Mouse (Mus musculus) left cerebral cortex, adult 9 months (tissue): ENCODE measurements around the gene Arhgef17.

Experiments
- DNase-seq, 2 experiments: peaks; one replicate each; pipeline ENCODE4 v3.0.0; 2022; ENCODE audit warnings: low spot score in 2 of 2

The Arhgef17 gene

DNA sequence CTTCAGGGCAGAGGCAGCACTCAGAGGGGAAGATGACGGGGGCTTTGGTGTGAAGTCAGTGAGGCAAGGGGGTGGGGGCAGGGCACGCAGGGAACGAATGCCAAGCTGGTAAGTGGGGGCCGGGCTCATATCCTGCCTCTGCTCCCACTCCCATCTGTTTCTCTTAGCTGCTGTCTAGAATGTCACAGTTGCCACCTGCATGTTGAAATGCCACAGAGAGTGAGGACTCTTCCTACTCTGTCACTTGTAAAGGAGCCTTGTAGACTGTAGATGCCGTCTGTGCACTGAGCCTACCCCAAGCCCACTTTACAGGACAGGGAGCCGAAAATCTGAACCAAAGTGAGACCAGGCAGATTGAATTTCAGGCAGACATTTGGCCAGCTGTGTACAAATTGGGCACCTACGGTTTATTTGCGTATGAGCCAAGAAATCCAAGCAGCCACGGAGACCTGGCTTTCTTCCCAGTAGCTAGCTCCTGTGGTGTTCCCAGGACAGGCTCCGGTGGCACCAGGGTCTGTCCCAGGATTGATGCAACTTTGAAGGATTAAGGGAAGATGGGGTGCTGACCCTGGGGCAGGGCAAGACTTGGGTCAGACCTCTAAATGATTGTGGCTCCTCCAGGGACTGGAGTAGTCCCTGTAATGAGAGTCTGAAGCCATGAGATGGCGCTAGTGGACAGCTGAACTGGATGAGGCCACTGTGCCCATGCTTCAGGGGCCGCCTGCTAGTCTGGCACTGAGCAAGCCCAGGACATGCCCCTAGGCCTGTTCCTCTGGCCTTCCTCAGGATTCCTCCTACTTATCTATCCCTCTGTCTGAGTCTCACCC lies 11.1 kb upstream of the Arhgef17 start:
- no peak for DNase-seq

- no peak for DNase-seq
Measured at GRCm38 (mm10) chr7:100941169-100941568, 9.3 kb upstream of the Arhgef17 start.

GRCm38 (mm10) chr7:100938106-100938505 lies 6.2 kb upstream of the Arhgef17 start:
- no peak for DNase-seq

GRCm38 (mm10) chr7:100937481-100937880 lies 5.6 kb upstream of the Arhgef17 start:
- DNase-seq: no peak

DNA sequence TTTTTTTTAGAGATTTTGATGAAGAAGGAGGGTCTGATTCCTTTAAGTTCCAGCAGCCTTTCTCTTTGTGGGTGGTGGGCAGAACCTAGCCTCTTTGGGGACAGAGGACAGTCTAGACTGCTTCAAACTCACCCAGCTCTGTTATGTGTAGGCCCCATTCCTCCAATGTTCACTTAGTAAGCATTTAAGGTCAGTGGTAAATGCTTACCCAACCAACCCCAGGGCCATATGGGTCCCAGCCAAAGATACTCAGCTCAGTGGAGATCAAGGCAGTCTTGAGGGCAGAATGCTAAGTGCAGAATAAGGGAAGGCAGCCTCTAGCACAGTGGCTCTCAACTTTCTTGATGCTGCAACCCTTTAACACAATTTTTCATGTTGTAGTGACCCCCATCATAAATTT lies 1.6 kb upstream of the Arhgef17 start:
- no peak for DNase-seq

- DNase-seq: peak in 1 of 2 experiments; percentile 72
Measured at GRCm38 (mm10) chr7:100932481-100933007, 637 bp upstream of the Arhgef17 start.

GRCm38 (mm10) chr7:100931316-100931925 lies 486 bp downstream of the Arhgef17 start:
- DNase-seq: no peak

GRCm38 (mm10) chr7:100930619-100931315 lies 1.1 kb downstream of the Arhgef17 start:
- DNase-seq: no peak

- DNase-seq: no peak
Measured at GRCm38 (mm10) chr7:100929639-100930303, 2.1 kb downstream of the Arhgef17 start.

DNA sequence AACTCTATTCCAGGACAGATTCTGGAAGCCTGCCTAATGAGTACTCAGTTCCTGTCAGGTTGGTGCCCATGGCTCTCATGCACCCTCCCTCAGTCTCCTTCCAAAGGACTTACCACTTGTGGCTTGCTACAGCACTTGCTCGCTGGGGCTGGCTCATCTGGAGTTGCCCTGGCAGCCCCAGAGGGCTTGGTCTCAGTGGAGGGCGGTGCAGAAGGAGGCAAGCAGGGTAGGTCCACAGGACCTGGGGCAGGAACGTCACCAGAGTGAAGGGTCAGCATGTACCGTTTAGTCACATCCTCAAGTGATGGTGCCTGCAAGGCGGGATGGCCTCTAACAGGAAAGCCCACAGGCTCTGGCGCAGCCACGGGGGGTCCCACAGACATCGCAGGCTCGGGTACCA lies 3.5 kb downstream of the Arhgef17 start:
- DNase-seq: no peak

- DNase-seq: no peak
Measured at GRCm38 (mm10) chr7:100927287-100928000, 4.5 kb downstream of the Arhgef17 start.

DNA sequence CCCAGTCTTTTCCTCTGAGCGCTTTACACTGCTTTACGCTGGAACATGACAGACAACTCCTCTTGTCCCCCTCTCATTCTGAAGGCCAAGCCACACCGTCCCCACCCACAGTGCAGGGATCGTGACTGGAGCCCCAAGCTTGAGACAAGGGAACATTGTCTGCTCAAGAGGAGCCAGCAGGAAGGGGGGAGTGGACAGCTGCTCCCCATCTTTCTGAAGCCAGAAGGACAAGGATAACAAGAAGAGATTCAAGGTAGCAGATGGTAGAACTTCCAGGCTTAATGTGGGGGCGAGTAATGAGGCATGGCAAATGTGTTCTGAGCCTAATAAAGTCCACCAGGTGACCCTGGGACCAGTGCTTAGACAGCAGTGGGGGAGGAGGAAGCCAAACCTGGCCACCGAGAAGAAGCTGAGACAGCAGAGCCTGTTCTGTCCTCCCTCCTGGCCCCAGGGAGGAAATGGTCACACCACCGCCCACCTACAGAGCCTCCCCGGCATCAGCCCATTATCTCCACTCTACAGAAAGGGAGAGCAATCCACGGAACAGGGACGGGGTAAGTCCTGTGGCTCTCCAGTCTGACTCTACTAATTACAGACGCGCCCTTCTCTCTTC lies 5.5 kb downstream of the Arhgef17 start:
- DNase-seq: peak in 1 of 2 experiments; percentile 67

GRCm38 (mm10) chr7:100924674-100925445 lies 7.0 kb downstream of the Arhgef17 start:
- no peak for DNase-seq

- DNase-seq: no peak
Measured at GRCm38 (mm10) chr7:100924200-100924599, 7.7 kb downstream of the Arhgef17 start.

- DNase-seq: no peak
Measured at GRCm38 (mm10) chr7:100922907-100923306, 9.0 kb downstream of the Arhgef17 start.

GRCm38 (mm10) chr7:100921289-100921688 lies 10.6 kb downstream of the Arhgef17 start:
- DNase-seq: no peak

DNA sequence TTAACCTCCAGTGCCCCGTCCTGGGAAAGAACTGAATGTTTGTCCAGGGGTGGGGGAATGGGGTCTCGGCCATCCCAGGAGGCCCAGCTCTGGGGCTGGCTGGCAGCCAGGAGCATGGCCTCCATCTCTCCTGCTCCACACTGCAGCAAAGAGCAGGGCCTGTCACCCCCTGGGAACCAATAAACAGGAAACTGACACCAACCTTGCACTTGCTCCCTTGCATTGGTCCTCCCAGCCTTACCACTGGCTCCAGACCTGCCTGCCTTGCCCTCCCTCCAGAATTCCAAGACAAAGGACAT lies 12.1 kb downstream of the Arhgef17 start:
- DNase-seq: no peak

- DNase-seq: no peak
Measured at GRCm38 (mm10) chr7:100919006-100919808, 12.7 kb downstream of the Arhgef17 start.

DNA sequence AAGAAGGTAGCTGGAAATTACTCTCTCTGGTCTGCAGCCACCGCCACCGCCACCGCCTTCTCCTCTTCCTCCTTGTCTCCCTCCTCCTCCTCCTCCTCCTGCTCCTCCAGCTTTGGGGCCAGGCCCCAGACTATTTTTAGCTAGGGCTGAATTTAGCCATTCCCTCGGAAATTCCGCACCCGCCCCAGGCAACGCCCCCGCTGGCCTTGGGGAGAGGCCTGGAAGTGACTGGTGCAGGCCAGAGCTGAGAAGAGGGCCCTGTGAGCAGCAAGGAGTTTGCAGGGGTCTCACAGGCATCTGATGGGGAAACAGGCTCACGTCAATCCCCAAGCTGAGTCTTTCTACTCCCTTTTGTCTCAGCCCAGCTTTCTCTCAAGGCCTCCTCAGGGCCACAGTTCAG lies 13.7 kb downstream of the Arhgef17 start:
- DNase-seq: no peak
